Mouse (Mus musculus): Measurements from ENCODE around the gene Irf8. TPM values are rescaled to one million over a fixed set of nuclear protein-coding genes. Genes with fewer than 3 reads are reported as not detected.

The Irf8 gene
- polyA plus RNA-seq, 1 experiment from 2014 or later = 4.6 TPM

DNA sequence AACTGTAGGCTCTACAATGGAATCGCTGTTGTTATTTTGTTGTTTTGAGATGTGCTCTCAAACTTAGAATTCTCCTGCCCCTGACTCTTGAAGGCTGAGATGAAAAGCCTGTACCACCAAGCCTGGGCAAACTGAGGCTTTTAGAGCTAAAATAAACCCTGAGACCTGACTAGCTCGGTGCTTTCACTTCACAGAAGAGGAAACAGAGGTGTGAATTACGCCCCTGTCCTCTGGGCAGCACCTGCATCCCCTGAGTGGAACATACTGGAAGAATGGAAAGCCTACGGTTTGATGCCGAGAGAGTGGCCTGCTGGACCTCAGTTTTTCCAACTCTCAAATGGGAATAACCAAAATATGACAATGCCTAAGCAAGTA, 10.6 kb upstream of the Irf8 start:
- no peaks in the 10 kb centered on the region for H3K36me3 ChIP-seq (replicated peaks)
- no peak overlapping the region for H3K4me3 ChIP-seq
- peaks cover 12% of the 10 kb centered on the region for H3K4me1 ChIP-seq
- no peak for DNase-seq (ENCODE audit: low spot score)
- H3K27me3 ChIP-seq (replicated peaks; ENCODE audit: low read depth, poor library complexity, severe bottlenecking) = peaks cover 12% of the 10 kb centered on the region
- 0 out of 2 replicates have a peak, but pooled peaks cover 2% of the 10 kb centered on the region for H3K9me3 ChIP-seq
- 88% methylated on average over 5 of the region's 5 CpGs for WGBS
- no peak overlapping the region for H3K27ac ChIP-seq (replicated peaks)

- H3K27me3 ChIP-seq (replicated peaks; ENCODE audit: low read depth, poor library complexity, severe bottlenecking) = peaks cover 15% of the 10 kb centered on the region
- no peak overlapping the region for H3K4me3 ChIP-seq
- no peaks in the 10 kb centered on the region for H3K36me3 ChIP-seq (replicated peaks)
- no peak overlapping the region for H3K27ac ChIP-seq (replicated peaks)
- 0 out of 2 replicates have a peak, but pooled peaks cover 2% of the 10 kb centered on the region for H3K9me3 ChIP-seq
- no peak for DNase-seq (ENCODE audit: low spot score)
- 73% methylated on average over 5 of the region's 5 CpGs for WGBS
- H3K4me1 ChIP-seq = peaks cover 12% of the 10 kb centered on the region
These were observed 10.1 kb upstream of the Irf8 start for GRCm38 (mm10) chr8:120726051-120726450.

- H3K9me3 ChIP-seq = 0 out of 2 replicates have a peak, but pooled peaks cover 2% of the 10 kb centered on the region
- WGBS = 70% methylated on average over 9 of the region's 9 CpGs
- peaks cover 39% of the 10 kb centered on the region for H3K27me3 ChIP-seq (replicated peaks; ENCODE audit: low read depth, poor library complexity, severe bottlenecking)
- no peaks in the 10 kb centered on the region for H3K36me3 ChIP-seq (replicated peaks)
- no peak overlapping the region for H3K27ac ChIP-seq (replicated peaks)
- no peak overlapping the region for H3K4me3 ChIP-seq
- no peak for DNase-seq (ENCODE audit: low spot score)
- H3K4me1 ChIP-seq = peaks cover 19% of the 10 kb centered on the region
These were observed 7.5 kb upstream of the Irf8 start for GRCm38 (mm10) chr8:120728488-120729160.

DNA sequence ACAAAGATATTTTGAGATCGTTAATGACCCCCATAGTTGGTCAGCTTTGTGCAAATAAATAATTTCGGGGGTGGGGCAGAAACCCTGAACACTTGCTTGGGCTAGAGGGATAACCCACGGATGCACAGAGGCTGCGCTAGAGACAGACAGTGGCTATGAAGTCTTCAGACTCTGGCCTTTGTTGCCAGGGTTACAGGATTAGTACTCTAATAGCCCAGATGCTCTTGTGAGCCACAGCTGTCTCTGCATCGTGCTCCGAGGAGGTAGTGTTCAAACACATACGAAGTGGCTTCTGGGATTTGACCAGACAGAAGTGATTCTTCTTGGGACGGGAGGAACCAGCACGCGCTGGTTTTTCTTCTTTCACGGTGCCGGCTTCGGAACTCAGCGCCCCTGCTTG, 4.6 kb upstream of the Irf8 start:
- Histone ChIP-seq H3K9me3 (no peaks in the 10 kb centered on the region), H3K4me3 (peak overlapping the region; percentile 29), H3K27ac (replicated peaks) (no peak overlapping the region), H3K27me3 (replicated peaks; ENCODE audit: low read depth, poor library complexity, severe bottlenecking) (peaks cover 69% of the 10 kb centered on the region), H3K36me3 (replicated peaks) (no peaks in the 10 kb centered on the region), H3K4me1 (peaks cover 21% of the 10 kb centered on the region)
- no peak for DNase-seq (ENCODE audit: low spot score)
- 43% methylated on average over 14 of the region's 14 CpGs for WGBS

GRCm38 (mm10) chr8:120732068-120732467, 4.1 kb upstream of the Irf8 start:
- Histone ChIP-seq H3K36me3 (replicated peaks) (no peaks in the 10 kb centered on the region), H3K9me3 (no peaks in the 10 kb centered on the region), H3K4me1 (peaks cover 24% of the 10 kb centered on the region), H3K4me3 (peak overlapping the region; percentile 29), H3K27ac (replicated peaks) (no peak overlapping the region), H3K27me3 (replicated peaks; ENCODE audit: low read depth, poor library complexity, severe bottlenecking) (peaks cover 74% of the 10 kb centered on the region)
- peak; percentile 55 for DNase-seq (ENCODE audit: low spot score)
- WGBS = 55% methylated on average over 6 of the region's 6 CpGs

DNA sequence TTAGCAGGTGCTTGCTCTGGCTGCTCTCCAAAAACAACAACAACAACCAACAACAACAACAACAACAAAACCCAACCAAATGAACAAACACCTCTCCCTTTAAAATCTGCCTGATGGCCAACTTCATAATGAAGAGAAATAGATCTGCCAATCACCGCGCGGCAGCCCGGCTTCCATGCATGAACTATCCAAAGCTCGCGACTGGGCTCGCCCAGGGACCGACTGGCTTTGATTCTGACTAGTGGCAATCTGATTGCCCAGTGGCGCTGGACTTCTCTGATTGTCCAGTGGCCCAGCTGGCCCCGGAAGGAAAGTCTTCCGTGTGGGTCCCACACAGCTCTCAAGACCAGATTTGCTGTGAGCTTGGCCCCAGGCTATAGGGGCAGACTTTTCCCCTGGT, 328 bp downstream of the Irf8 start:
- Histone ChIP-seq H3K4me1 (peaks cover 18% of the 10 kb centered on the region), H3K36me3 (replicated peaks) (no peaks in the 10 kb centered on the region), H3K27me3 (replicated peaks; ENCODE audit: low read depth, poor library complexity, severe bottlenecking) (peaks cover 92% of the 10 kb centered on the region), H3K27ac (replicated peaks) (peak overlapping the region; percentile 55; the same call in 1 of the 2 replicates), H3K4me3 (peak overlapping the region; percentile 67), H3K9me3 (no peaks in the 10 kb centered on the region)
- 3% methylated on average over 11 of the region's 11 CpGs for WGBS
- DNase-seq (ENCODE audit: low spot score) = peak; percentile 59

GRCm38 (mm10) chr8:120737166-120737565, 1.0 kb downstream of the Irf8 start:
- Histone ChIP-seq H3K27me3 (replicated peaks; ENCODE audit: low read depth, poor library complexity, severe bottlenecking) (peaks cover 86% of the 10 kb centered on the region), H3K36me3 (replicated peaks) (no peaks in the 10 kb centered on the region), H3K4me1 (peaks cover 14% of the 10 kb centered on the region), H3K4me3 (peak overlapping the region; percentile 67; the same call in 1 of the 2 replicates), H3K27ac (replicated peaks) (no peak overlapping the region), H3K9me3 (no peaks in the 10 kb centered on the region)
- 55% methylated on average over 7 of the region's 7 CpGs for WGBS
- no peak for DNase-seq (ENCODE audit: low spot score)

DNA sequence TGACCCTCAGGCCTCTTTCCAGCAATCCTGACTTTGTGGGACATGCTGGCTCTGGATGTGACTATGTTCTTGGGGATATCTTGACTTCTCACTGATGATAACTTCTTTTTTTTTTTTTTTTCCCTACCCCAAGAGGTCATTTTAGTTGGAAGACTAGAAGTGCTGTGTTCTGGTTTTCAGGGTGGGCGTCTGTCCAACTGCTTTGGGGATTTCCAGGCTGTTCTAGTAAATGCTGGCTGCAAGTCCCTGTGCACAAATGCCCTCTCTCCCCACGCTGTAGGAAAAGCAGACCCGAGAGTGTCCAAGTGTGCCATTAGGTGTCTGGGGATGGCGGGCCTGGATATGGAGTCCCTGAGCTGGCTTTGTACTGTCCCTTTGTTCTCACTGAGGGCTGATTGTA, 2.6 kb downstream of the Irf8 start:
- DNase-seq (ENCODE audit: low spot score) = no peak
- Histone ChIP-seq H3K36me3 (replicated peaks) (no peaks in the 10 kb centered on the region), H3K4me3 (no peak overlapping the region), H3K27ac (replicated peaks) (no peak overlapping the region), H3K27me3 (replicated peaks; ENCODE audit: low read depth, poor library complexity, severe bottlenecking) (peaks cover 71% of the 10 kb centered on the region), H3K9me3 (no peaks in the 10 kb centered on the region), H3K4me1 (peaks cover 21% of the 10 kb centered on the region)
- 80% methylated on average over 4 of the region's 4 CpGs for WGBS

DNA sequence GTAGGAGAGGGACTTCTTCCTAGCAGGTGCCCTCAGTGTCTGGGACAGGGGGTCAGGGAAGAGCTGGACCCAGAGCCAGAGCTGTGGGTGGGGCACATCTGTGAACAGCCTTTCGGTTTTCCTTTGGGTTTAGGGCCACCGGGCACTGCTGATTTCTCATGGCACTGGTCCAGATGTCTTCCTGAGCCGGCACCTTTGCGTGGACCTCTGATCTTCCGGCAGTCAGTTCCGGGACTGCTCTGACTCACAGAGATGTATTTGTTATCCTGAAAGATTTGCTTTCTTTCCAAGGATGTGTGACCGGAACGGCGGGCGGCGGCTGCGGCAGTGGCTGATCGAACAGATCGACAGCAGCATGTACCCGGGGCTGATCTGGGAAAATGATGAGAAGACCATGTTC, 3.4 kb downstream of the Irf8 start:
- Histone ChIP-seq H3K4me1 (peaks cover 28% of the 10 kb centered on the region), H3K36me3 (replicated peaks) (no peaks in the 10 kb centered on the region), H3K27ac (replicated peaks) (no peak overlapping the region), H3K9me3 (no peaks in the 10 kb centered on the region), H3K4me3 (no peak overlapping the region), H3K27me3 (replicated peaks; ENCODE audit: low read depth, poor library complexity, severe bottlenecking) (peaks cover 70% of the 10 kb centered on the region)
- DNase-seq (ENCODE audit: low spot score) = no peak
- WGBS = 94% methylated on average over 15 of the region's 15 CpGs

- no peak for DNase-seq (ENCODE audit: low spot score)
- H3K4me3 ChIP-seq = no peak overlapping the region
- H3K27me3 ChIP-seq (replicated peaks; ENCODE audit: low read depth, poor library complexity, severe bottlenecking) = peaks cover 70% of the 10 kb centered on the region
- WGBS = 72% methylated on average over 2 of the region's 2 CpGs
- no peaks in the 10 kb centered on the region for H3K36me3 ChIP-seq (replicated peaks)
- no peak overlapping the region for H3K27ac ChIP-seq (replicated peaks)
- H3K4me1 ChIP-seq = peaks cover 33% of the 10 kb centered on the region
- no peaks in the 10 kb centered on the region for H3K9me3 ChIP-seq
These were observed 4.4 kb downstream of the Irf8 start for GRCm38 (mm10) chr8:120740579-120740978.

DNA sequence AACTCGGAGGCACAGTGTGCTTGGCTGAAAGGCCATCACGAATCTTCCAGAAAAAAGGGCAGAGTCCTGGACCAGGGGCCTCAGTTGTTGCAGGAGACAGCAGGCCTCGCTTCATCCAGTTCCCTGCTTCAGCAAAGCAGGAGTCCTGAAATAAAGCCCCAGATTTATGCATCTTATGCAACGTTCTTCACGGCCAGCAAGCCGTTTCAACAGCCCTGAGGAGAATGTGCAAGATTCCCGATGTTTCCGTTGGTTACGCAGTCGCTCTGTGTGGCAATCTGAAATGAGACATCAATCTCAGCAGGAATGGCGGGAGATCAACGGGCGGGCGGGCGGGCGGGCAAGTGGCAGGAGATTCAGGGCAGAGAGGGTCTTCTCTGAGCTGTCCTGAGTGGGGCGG, 4.8 kb downstream of the Irf8 start:
- Histone ChIP-seq H3K36me3 (replicated peaks) (no peaks in the 10 kb centered on the region), H3K27me3 (replicated peaks; ENCODE audit: low read depth, poor library complexity, severe bottlenecking) (peaks cover 66% of the 10 kb centered on the region), H3K27ac (replicated peaks) (no peak overlapping the region), H3K4me1 (peaks cover 32% of the 10 kb centered on the region), H3K4me3 (no peak overlapping the region), H3K9me3 (no peaks in the 10 kb centered on the region)
- DNase-seq (ENCODE audit: low spot score) = no peak
- WGBS = 89% methylated on average over 17 of the region's 17 CpGs

DNA sequence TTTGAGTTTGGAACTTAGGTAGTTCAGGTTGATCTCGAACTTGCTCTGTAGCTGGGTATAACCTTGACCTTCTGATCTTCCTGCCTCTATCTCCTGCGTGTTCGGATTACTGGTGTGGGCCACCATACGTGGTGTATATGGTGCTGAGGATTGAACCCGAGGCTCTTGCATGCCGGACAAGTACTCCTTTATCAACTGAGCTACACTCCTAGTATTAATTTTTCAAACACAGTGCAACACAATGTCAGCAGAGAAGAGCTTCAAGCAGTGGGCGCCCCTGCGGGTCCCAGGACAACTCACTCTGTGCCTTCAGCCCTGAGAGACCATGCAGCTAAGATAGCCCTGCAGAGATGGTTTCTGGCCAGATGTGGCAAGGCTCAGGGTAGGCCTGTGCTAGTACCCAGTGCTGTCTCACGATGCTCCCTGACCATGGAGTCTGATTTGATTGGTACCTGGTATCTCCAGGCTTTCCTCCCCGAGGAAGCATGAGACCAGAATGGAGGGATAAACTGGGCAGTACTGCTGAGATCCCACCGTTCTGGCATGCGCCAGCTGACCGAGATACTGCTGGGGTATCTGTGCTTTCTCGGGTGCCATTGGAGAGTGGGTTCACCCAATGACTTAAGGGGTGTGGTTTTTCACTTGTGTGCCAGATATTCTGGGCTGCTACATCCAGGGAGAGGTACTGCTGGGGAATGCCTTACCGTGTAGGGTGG, 5.8 kb downstream of the Irf8 start:
- no peak overlapping the region for H3K27ac ChIP-seq (replicated peaks)
- peaks cover 24% of the 10 kb centered on the region for H3K4me1 ChIP-seq
- H3K4me3 ChIP-seq = no peak overlapping the region
- H3K27me3 ChIP-seq (replicated peaks; ENCODE audit: low read depth, poor library complexity, severe bottlenecking) = peaks cover 57% of the 10 kb centered on the region
- H3K36me3 ChIP-seq (replicated peaks) = no peaks in the 10 kb centered on the region
- DNase-seq (ENCODE audit: low spot score) = no peak
- H3K9me3 ChIP-seq = no peaks in the 10 kb centered on the region
- 90% methylated on average over 15 of the region's 15 CpGs for WGBS

Measured in embryonic facial prominence, embryonic 10.5 days (tissue).